Mouse (Mus musculus) c-Kit-positive CD71-positive TER-119-negative erythroid progenitor cells, embryonic 14.5 days (primary cell): ENCODE data around the gene Gsdma2.
"Not testable (repeated sequence)": the region's sequence is repeated elsewhere in the genome, so short reads cannot be mapped to it uniquely, and the experiment has no call there.

ENCODE experiments used
- DNase-seq: peaks from one replicate; pipeline ENCODE4 v3.0.0-alpha.2; 2013; ENCODE audit warnings: low read depth

Gene Gsdma2

GRCm38 (mm10) chr11:98646459-98646858 is at the start of gene Gsdma2:
Gene Gsdma2 (plus strand): TSS chr11:98646759.
- no peak for DNase-seq

GRCm38 (mm10) chr11:98597363-98597762 is 49.2 kb upstream of the Gsdma2 start:
- peak; percentile 80 for DNase-seq

- DNase-seq, result no peak
Observed at GRCm38 (mm10) chr11:98597991-98598390, 48.6 kb upstream of the Gsdma2 start, which contains the start of gene Lrrc3c. Gene Lrrc3c (plus strand): TSS chr11:98598291.

- DNase-seq, result no peak
Observed at GRCm38 (mm10) chr11:98598851-98599290, 47.7 kb upstream of the Gsdma2 start.

- no peak for DNase-seq
Observed at GRCm38 (mm10) chr11:98599291-98599690, 47.3 kb upstream of the Gsdma2 start.

GRCm38 (mm10) chr11:98602090-98602690 is 44.4 kb upstream of the Gsdma2 start:
- no peak for DNase-seq

- DNase-seq, result no peak
Observed at GRCm38 (mm10) chr11:98603953-98604352, 42.6 kb upstream of the Gsdma2 start.

GRCm38 (mm10) chr11:98604911-98605310 is 41.6 kb upstream of the Gsdma2 start:
- not testable (repeated sequence) for DNase-seq

GRCm38 (mm10) chr11:98606763-98607162 is 39.8 kb upstream of the Gsdma2 start:
- peak; percentile 47 for DNase-seq

GRCm38 (mm10) chr11:98620791-98621190 is 25.8 kb upstream of the Gsdma2 start:
- no peak for DNase-seq

- not testable (repeated sequence) for DNase-seq
Observed at GRCm38 (mm10) chr11:98623981-98624380, 22.6 kb upstream of the Gsdma2 start.

- DNase-seq, result not testable (repeated sequence)
Observed at GRCm38 (mm10) chr11:98624381-98624780, 22.2 kb upstream of the Gsdma2 start.

- DNase-seq, result no peak
Observed at GRCm38 (mm10) chr11:98625611-98626410, 20.7 kb upstream of the Gsdma2 start, which contains the start of the genes Gm12355 and Gsdma3. Gene Gm12355 (minus strand): TSS chr11:98625661. Gene Gsdma3 (plus strand): TSS chr11:98626360.

GRCm38 (mm10) chr11:98628706-98629105 is 17.9 kb upstream of the Gsdma2 start:
- DNase-seq, result no peak

- DNase-seq, result no peak
Observed at GRCm38 (mm10) chr11:98630646-98631045, 15.9 kb upstream of the Gsdma2 start.

GRCm38 (mm10) chr11:98635312-98635970 is 11.1 kb upstream of the Gsdma2 start:
- DNase-seq, result peak; percentile 6

- no peak for DNase-seq
Observed at GRCm38 (mm10) chr11:98637501-98637900, 9.1 kb upstream of the Gsdma2 start.

GRCm38 (mm10) chr11:98640091-98640490 is 6.5 kb upstream of the Gsdma2 start:
- DNase-seq, result no peak

GRCm38 (mm10) chr11:98644757-98645156 is 1.8 kb upstream of the Gsdma2 start:
- no peak for DNase-seq

GRCm38 (mm10) chr11:98645946-98646345 is 613 bp upstream of the Gsdma2 start:
- no peak for DNase-seq

GRCm38 (mm10) chr11:98655076-98655475 is 8.5 kb downstream of the Gsdma2 start:
- peak; percentile 13 for DNase-seq

GRCm38 (mm10) chr11:98660517-98660916 is 14.0 kb downstream of the Gsdma2 start:
- no peak for DNase-seq

- DNase-seq, result no peak
Observed at GRCm38 (mm10) chr11:98664091-98664490, 17.5 kb downstream of the Gsdma2 start, which contains the start of gene Gsdma. Gene Gsdma (plus strand): TSS chr11:98664351.
